Mouse (Mus musculus) intestine, postnatal 0 days (tissue): Measurements from ENCODE around the gene Abat. TPM values are rescaled to one million over a fixed set of nuclear protein-coding genes. Genes with fewer than 3 reads are reported as not detected.

Source experiments
- ATAC-seq: fragments of 200-750 bp; cut with Nextera tagmentation; 2 replicates; pipeline ENCODE4 v1.8.0; 2017; ENCODE audit warnings: mild to moderate bottlenecking, moderate TSS enrichment, moderate library complexity
- H3K27ac ChIP-seq: fragments of 300-500 bp; sonication (generic); 2 replicates; pipeline ENCODE4 v1.5.1; 2014; ENCODE audit warnings: mild to moderate bottlenecking, low read depth, low read length, moderate library complexity
- H3K27me3 ChIP-seq: fragments of 300-500 bp; sonication (generic); replicated peaks from 2 replicates; pipeline ENCODE4 v1.6.1; 2014; ENCODE audit warnings: low read length, mixed read lengths; ENCODE audit not compliant: control insufficient read depth, insufficient read depth
- H3K36me3 ChIP-seq: fragments of 300-500 bp; sonication (generic); 2 replicates; pipeline ENCODE4 v1.6.1; 2014; ENCODE audit warnings: mild to moderate bottlenecking, moderate library complexity; ENCODE audit not compliant: control insufficient read depth, insufficient read depth
- H3K4me1 ChIP-seq: fragments of 300-500 bp; sonication (generic); replicated peaks from 2 replicates; pipeline ENCODE4 v1.6.1; 2014; ENCODE audit warnings: antibody characterized with exemption, low read length, mixed read lengths; ENCODE audit not compliant: control insufficient read depth, insufficient read depth
- H3K4me2 ChIP-seq: fragments of 300-500 bp; sonication (generic); replicated peaks from 2 replicates; pipeline ENCODE4 v1.6.1; 2014; ENCODE audit warnings: low read depth, mild to moderate bottlenecking, moderate library complexity
- H3K4me3 ChIP-seq: fragments of 300-500 bp; sonication (generic); 2 replicates; pipeline ENCODE4 v1.5.1; 2014; ENCODE audit warnings: low read depth, low read length
- H3K9ac ChIP-seq: fragments of 300-500 bp; sonication (generic); 2 replicates; pipeline ENCODE4 v1.6.1; 2014; ENCODE audit warnings: mild to moderate bottlenecking, low read depth, low read length
- H3K9me3 ChIP-seq: fragments of 300-500 bp; sonication (generic); 2 replicates; pipeline ENCODE4 v1.6.1; 2016; ENCODE audit warnings: mixed run types; ENCODE audit not compliant: control insufficient read depth
- CTCF ChIP-seq: sonication (generic); IDR thresholded peaks from 2 replicates; pipeline ENCODE4 v1.5.1; 2016; ENCODE audit warnings: low read depth, mild to moderate bottlenecking, control low read depth, antibody characterized with exemption, moderate library complexity
- WGBS: fragments of 180-500 bp; shearing (Covaris S2); extraction: QIAGEN DNeasy Blood & Tissue Kit; methylation state at CpG from one replicate; pipeline ENCODE4 v1.1.7; 2014; 5-methylcytosine and 5-hydroxymethylcytosine counted together
- polyA plus RNA-seq: library from polyadenylated mRNA; unstranded; fragments of >200 nt; fragmentation: Nextera tagmentation; extraction: Ambion mirVana; gene quantifications from 2 replicates; pipeline ENCODE4 v1.2.1, GENCODE M21; 2015

Gene Abat
- polyA plus RNA-seq, 1 experiment from 2014 or later = 30.8 TPM

GRCm38 (mm10) chr16:8534466-8535200, 21.4 kb downstream of the Abat start:
- H3K27ac ChIP-seq = peak overlapping the region; percentile 3; the same call in 1 of the 2 replicates
- no peak overlapping the region for H3K4me2 ChIP-seq
- peak; percentile 25 for ATAC-seq
- 0 out of 2 replicates have a peak, but pooled peaks cover 1% of the 10 kb centered on the region for H3K4me1 ChIP-seq
- no peak overlapping the region for H3K4me3 ChIP-seq
- peaks cover 4% of the 10 kb centered on the region; the same call in 1 of the 2 replicates for H3K36me3 ChIP-seq
- no peaks in the 10 kb centered on the region for H3K9me3 ChIP-seq
- no peak for TF ChIP-seq CTCF
- 80% methylated on average over 11 of the region's 11 CpGs for WGBS
- no peak overlapping the region for H3K9ac ChIP-seq
- H3K27me3 ChIP-seq = no peaks in the 10 kb centered on the region

DNA sequence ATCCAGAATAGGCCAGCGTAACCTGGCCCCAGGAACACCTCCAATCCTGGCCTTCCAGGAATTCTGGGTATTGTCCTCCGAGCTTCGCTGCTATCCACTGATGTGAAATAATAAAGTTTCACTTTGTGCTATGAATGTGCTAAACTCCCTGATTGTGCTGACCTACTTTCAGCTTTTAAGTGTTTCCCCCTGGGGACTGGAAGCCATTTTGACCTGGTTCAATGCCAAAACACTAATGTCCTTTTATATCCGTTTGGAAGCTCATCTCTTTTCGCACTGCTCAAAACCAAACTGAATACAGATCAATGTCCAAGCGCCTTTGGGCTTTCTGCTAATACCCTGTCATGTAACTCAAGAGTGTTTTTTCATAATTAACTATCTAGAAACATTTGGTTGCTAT, 22.2 kb downstream of the Abat start:
- Histone ChIP-seq H3K4me3 (no peak overlapping the region), H3K27ac (peak overlapping the region; percentile 3; the same call in 1 of the 2 replicates), H3K36me3 (peaks cover 4% of the 10 kb centered on the region; the same call in 1 of the 2 replicates), H3K9ac (no peak overlapping the region), H3K4me1 (no peaks in the 10 kb centered on the region), H3K9me3 (no peaks in the 10 kb centered on the region), H3K27me3 (no peaks in the 10 kb centered on the region), H3K4me2 (no peak overlapping the region)
- TF ChIP-seq CTCF = no peak
- 77% methylated on average over 6 of the region's 6 CpGs for WGBS
- ATAC-seq = no peak

GRCm38 (mm10) chr16:8539150-8539865, 26.1 kb downstream of the Abat start:
- ATAC-seq = peak; percentile 62
- Histone ChIP-seq H3K9ac (no peak overlapping the region), H3K27ac (no peak overlapping the region), H3K4me1 (no peaks in the 10 kb centered on the region), H3K9me3 (no peaks in the 10 kb centered on the region), H3K4me3 (no peak overlapping the region), H3K27me3 (no peaks in the 10 kb centered on the region), H3K4me2 (no peak overlapping the region), H3K36me3 (no peaks in the 10 kb centered on the region; the same call in 1 of the 2 replicates)
- no peak for TF ChIP-seq CTCF
- WGBS = 32% methylated on average over 9 of the region's 9 CpGs

GRCm38 (mm10) chr16:8540859-8541314, 27.7 kb downstream of the Abat start:
- Histone ChIP-seq H3K4me2 (no peak overlapping the region), H3K9ac (no peak overlapping the region), H3K4me1 (no peaks in the 10 kb centered on the region), H3K27me3 (no peaks in the 10 kb centered on the region), H3K9me3 (no peaks in the 10 kb centered on the region), H3K27ac (no peak overlapping the region), H3K36me3 (no peaks in the 10 kb centered on the region; the same call in 1 of the 2 replicates), H3K4me3 (no peak overlapping the region)
- WGBS = 62% methylated on average over 3 of the region's 3 CpGs
- no peak for ATAC-seq
- peak; percentile 18; the same call in 1 of the 2 replicates for TF ChIP-seq CTCF

DNA sequence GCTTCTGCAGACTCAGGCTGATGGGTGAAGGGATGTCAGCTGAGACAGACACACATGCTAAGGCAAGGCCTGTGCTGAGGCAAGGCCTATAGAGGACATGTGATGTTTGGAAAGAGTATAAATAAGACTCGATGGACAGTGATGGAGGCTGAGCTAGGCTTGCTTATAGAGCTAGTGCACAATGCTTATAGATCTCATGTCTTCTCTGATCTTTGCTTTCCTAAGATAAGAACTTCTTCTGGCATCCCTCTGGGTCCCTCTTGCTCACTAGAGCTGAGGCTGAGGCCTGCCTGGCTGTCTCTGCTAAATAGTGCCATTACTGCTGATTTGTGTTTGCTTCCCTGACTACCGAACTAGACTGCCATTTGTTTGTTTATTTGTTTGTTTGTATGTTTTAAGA, 34.6 kb downstream of the Abat start:
- TF ChIP-seq CTCF = no peak
- H3K4me2 ChIP-seq = no peak overlapping the region

DNA sequence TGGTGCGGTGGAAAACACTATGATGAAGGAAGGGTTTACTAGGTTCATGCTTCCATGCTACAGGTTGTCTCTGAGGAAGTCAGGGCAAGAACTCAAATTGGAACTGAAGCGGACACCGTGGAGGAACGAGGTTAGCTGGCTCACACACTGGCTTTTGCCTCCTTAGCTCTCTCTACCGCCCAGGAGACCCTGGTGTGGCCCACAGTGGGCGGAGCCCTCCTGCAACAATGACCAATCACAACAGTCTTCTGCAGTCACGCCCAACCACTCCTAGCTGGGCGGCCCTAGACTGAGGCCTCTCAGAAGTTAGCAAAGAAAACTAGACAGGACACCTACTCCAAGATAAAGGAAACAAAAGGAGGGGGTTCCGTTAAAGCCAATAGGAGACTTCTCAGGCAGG, 36.3 kb downstream of the Abat start:
- no peak overlapping the region for H3K27ac ChIP-seq
- no peaks in the 10 kb centered on the region for H3K4me1 ChIP-seq
- H3K9me3 ChIP-seq = no peaks in the 10 kb centered on the region
- H3K9ac ChIP-seq = no peak overlapping the region
- H3K4me2 ChIP-seq = no peak overlapping the region
- ATAC-seq = no peak
- no peaks in the 10 kb centered on the region for H3K36me3 ChIP-seq
- 63% methylated on average over 9 of the region's 9 CpGs for WGBS
- no peaks in the 10 kb centered on the region for H3K27me3 ChIP-seq
- TF ChIP-seq CTCF = no peak
- H3K4me3 ChIP-seq = no peak overlapping the region

More for the DNA sequence above, 34.6 kb downstream of the Abat start:
- no peak for ATAC-seq
- Histone ChIP-seq H3K9ac (no peak overlapping the region), H3K27me3 (no peaks in the 10 kb centered on the region), H3K27ac (no peak overlapping the region), H3K4me3 (no peak overlapping the region), H3K4me1 (no peaks in the 10 kb centered on the region), H3K9me3 (no peaks in the 10 kb centered on the region), H3K36me3 (no peaks in the 10 kb centered on the region; the same call in 1 of the 2 replicates)
- 95% methylated on average over 2 of the region's 2 CpGs for WGBS
